Mouse (Mus musculus) gastrocnemius, adult 8-10 months (tissue): ENCODE measurements around the gene Bola2. TPM values are rescaled to one million over a fixed set of nuclear protein-coding genes. Genes with fewer than 3 reads are reported as not detected.

ENCODE experiments used
- total RNA-seq, 4 experiments: library from RNA; stranded (reverse); gene quantifications; 2 replicates each; pipeline ENCODE4 v1.2.4; 2022

Gene Bola2
- total RNA-seq, 4 experiments from 2014 or later, result 31.9 to 44.1 (median 39.4) TPM

Other genes with a start within 250 kb of the Bola2 start
- gene Atp2a1, start 232.3 kb upstream of the Bola2 start, total RNA-seq, result over 10,000 TPM; 27,209 to 31,432 (median 30,252) TPM
- 10 to 100 TPM; 45.9 to 57.4 (median 49.0) TPM for gene Sh2b1, start 220.0 kb upstream of the Bola2 start, total RNA-seq
- 100 to 1,000 TPM; 116 to 151 (median 137) TPM for gene Tufm, start 208.0 kb upstream of the Bola2 start, total RNA-seq
- gene Atxn2l, start 192.0 kb upstream of the Bola2 start, total RNA-seq, result 10 to 100 TPM; 25.4 to 32.4 (median 29.9) TPM
- gene Eif3c, start 129.0 kb upstream of the Bola2 start, total RNA-seq, result 100 to 1,000 TPM; 151 to 172 (median 160) TPM
- gene Apobr, start 110.5 kb upstream of the Bola2 start, total RNA-seq, result under 1 TPM; 0.15 to 0.94 (median 0.29) TPM
- 10 to 100 TPM in 3 of 4 experiments, 1 to 10 TPM in 1; 9.0 to 14.7 (median 12.6) TPM for gene Cln3, start 109.6 kb upstream of the Bola2 start, total RNA-seq
- gene Il27, start 100.5 kb upstream of the Bola2 start, total RNA-seq, result not detected
- 1 to 10 TPM; 3.5 to 6.7 (median 4.7) TPM for gene Nupr1, start 64.5 kb upstream of the Bola2 start, total RNA-seq
- gene Sgf29, start 46.1 kb upstream of the Bola2 start, total RNA-seq, result 10 to 100 TPM; 26.7 to 43.5 (median 34.7) TPM
- gene Sult1a1, start 19.0 kb upstream of the Bola2 start, total RNA-seq, result 10 to 100 TPM in 2 of 4 experiments, 1 to 10 TPM in 2; 5.9 to 17.4 (median 10.6) TPM
- gene Slx1b, start 383 bp downstream of the Bola2 start, total RNA-seq, result 1 to 10 TPM; 2.3 to 2.8 (median 2.6) TPM
- 1 to 10 TPM; 1.3 to 5.9 (median 3.1) TPM for gene Coro1a, start 12.4 kb downstream of the Bola2 start, total RNA-seq
- gene Mapk3, start 64.2 kb downstream of the Bola2 start, total RNA-seq, result 10 to 100 TPM; 16.2 to 20.6 (median 18.6) TPM
- gene Gdpd3, start 70.9 kb downstream of the Bola2 start, total RNA-seq, result under 1 TPM in 1 of 4 experiments, not detected in 3; 0.88 TPM
- gene Ypel3, start 81.6 kb downstream of the Bola2 start, total RNA-seq, result 100 to 1,000 TPM in 1 of 4 experiments, 10 to 100 TPM in 3; 91.2 to 105 (median 95.6) TPM
- under 1 TPM; 0.17 to 0.48 (median 0.40) TPM for gene Tbx6, start 86.1 kb downstream of the Bola2 start, total RNA-seq
- 10 to 100 TPM; 23.1 to 26.0 (median 24.8) TPM for gene Ppp4c, start 97.1 kb downstream of the Bola2 start, total RNA-seq
- 10 to 100 TPM; 49.5 to 78.2 (median 66.4) TPM for gene Fam57b, start 102.3 kb downstream of the Bola2 start, total RNA-seq
- not detected for gene 4930451I11Rik, start 136.2 kb downstream of the Bola2 start, total RNA-seq
- not detected for gene Doc2a, start 152.0 kb downstream of the Bola2 start, total RNA-seq
- gene Hirip3, start 166.6 kb downstream of the Bola2 start, total RNA-seq, result 1 to 10 TPM; 4.1 to 9.6 (median 5.1) TPM
- 10 to 100 TPM in 3 of 4 experiments, 1 to 10 TPM in 1; 10.0 to 11.1 (median 10.5) TPM for gene Ino80e, start 167.0 kb downstream of the Bola2 start, total RNA-seq
- 10 to 100 TPM; 18.6 to 20.9 (median 20.0) TPM for gene Taok2, start 189.3 kb downstream of the Bola2 start, total RNA-seq
- gene Tmem219, start 227.5 kb downstream of the Bola2 start, total RNA-seq, result 10 to 100 TPM in 3 of 4 experiments, 1 to 10 TPM in 1; 9.3 to 13.4 (median 12.0) TPM
- 1 to 10 TPM; 1.2 to 4.0 (median 2.7) TPM for gene Kctd13, start 233.5 kb downstream of the Bola2 start, total RNA-seq